Mouse (Mus musculus): ENCODE measurements around the gene Kcnk13. TPM values are rescaled to one million over a fixed set of nuclear protein-coding genes. Genes with fewer than 3 reads are reported as not detected.

Gene Kcnk13
- total RNA-seq, 2 experiments from 2014 or later: 6.8 to 6.9 TPM

DNA sequence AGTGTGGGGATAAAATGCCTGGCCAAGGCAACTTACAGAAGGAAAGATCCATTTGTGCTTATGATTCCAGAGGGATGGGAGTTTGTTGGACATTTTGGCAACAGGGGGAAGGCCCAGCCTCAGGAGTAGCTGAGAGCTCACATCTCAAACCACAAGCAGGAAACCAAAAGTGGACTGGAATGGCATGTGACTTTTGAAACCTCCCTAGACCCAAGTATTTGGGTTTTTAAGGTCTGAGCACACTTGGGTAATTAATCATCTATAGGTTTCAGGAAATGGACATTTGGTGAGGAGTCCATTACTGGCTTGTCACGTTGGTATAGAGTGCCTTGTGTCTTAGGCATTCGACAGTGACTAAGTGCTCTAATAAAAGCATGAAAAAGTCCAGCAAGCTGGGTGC lies 42.4 kb downstream of the Kcnk13 start:
- no peak for DNase-seq (ENCODE audit: extremely low spot score in 1 of 2, low spot score in 1 of 2)

DNA sequence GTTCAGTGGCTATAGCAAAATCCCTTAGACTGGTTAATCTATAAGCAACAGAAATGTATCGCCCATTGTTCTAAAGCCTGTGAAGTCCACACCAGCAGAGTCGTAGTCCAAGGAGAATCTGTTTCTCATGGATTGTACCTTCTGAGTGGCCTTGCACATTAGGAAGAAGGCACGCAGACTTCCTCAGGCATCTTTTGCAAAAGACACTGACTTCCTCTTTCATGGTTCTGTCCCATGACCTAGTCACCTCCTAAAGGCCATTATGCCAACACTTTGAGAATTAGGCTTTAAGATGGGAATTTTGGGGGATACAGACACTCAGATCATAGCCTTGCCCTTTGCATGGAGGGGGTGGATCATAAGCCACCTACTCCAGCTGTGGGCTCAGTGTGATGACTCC lies 48.5 kb downstream of the Kcnk13 start:
- DNase-seq (ENCODE audit: extremely low spot score in 1 of 2, low spot score in 1 of 2): no peak

DNA sequence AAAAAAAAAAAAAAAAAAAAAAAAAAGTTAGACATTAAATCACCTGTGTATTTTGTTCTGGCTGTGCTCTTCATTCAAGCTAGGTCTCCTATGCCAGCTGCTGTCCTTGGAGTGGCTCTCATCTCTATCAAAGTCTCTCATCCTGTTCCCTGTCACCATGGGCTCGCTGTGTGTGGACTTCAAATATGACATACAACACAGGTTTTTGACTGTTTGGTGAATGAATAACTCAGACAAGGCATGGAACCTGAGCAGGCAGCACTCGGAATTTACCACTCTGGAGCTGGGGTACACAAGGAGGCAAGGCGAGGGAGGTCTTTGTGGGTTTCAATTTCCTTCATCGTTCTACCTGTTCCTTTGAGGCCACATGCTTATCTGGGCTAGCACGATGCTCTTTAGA lies 50.8 kb downstream of the Kcnk13 start:
- no peak for DNase-seq (ENCODE audit: extremely low spot score in 1 of 2, low spot score in 1 of 2)

DNA sequence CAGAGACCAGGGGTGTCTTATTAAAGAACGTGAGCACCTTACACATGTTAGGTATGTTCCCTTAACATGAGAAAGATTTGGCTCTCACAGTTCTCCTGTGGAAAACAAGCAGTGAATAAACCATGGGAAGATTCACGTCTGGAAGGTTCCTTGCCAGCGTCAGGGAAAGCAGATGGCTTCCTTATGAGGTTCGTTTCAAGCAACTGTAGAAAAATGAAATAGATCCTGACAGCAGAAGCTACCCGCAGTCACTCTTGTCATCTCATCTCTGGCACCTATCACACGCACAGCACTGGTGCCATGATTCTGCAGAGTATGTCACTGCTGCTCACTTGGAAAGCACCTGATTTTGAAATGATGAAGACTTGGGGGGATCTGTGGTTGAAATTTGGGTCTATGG lies 53.4 kb downstream of the Kcnk13 start:
- no peak for DNase-seq (ENCODE audit: extremely low spot score in 1 of 2, low spot score in 1 of 2)

DNA sequence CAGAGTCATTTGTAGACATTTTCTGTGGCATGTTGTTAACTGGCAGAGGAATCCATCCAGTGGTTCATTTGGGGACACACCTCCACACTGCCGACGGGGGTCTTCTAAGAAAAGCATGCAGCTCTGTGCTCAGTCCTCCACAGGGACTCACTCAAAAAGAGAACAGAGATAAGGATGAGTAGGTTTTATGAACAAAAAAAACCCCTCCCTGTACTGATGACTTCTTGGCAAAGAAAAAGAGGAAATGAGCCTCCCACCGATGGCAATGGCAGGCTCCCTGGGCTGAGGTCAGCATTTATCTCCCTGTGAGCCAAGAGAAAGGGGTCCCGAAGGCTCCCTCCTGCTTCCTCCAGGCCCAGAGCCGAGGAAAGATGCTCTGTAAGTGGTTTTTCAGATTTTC lies 58.2 kb downstream of the Kcnk13 start:
- no peak for DNase-seq (ENCODE audit: extremely low spot score in 1 of 2, low spot score in 1 of 2)

DNA sequence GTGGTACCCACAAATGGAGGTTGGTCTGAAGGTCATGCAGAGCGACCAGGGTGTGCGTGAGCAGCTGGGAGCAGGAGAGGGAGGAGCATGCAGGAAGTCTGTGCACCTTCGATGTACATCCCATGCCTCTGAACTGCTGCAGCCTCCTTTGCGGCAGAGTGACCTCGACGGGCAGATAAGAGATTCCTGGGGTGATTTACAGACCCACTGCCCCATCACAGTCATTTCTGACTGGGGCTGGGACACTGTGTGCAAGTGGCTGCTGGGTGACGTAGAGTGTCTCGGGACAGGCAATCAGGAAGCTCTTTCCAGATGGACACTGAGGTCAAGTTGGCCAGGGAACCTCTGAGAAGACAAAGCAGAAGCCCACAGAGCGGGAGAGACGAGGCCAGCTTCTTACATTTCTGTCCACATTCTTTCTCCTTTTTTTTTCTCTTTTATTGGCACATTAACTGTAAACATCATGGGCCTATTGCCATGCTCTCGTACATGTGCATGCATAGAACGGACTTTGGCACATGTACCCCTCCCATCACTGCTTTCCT lies 59.6 kb downstream of the Kcnk13 start:
- DNase-seq (ENCODE audit: extremely low spot score in 1 of 2, low spot score in 1 of 2): no peak

DNA sequence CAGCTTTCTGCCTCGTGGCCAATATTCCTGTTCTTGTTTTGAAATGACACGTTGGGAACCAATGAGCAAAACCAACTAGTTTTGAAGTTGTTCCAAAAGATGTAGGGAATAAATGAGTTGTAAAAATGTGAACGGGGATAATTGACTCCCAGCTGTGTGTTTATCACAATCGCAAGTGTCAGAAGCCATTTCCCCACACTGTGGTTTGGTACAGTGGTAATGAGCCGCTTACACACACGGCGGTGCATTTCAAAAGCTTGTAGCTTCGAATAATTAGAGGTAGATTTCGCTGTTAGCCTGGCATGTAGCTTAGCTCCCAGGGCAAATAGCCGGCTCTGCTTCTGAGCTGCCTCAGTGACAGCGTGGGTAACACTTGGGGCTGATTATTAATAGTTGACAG lies 61.4 kb downstream of the Kcnk13 start:
- DNase-seq (ENCODE audit: extremely low spot score in 1 of 2, low spot score in 1 of 2): no peak

DNA sequence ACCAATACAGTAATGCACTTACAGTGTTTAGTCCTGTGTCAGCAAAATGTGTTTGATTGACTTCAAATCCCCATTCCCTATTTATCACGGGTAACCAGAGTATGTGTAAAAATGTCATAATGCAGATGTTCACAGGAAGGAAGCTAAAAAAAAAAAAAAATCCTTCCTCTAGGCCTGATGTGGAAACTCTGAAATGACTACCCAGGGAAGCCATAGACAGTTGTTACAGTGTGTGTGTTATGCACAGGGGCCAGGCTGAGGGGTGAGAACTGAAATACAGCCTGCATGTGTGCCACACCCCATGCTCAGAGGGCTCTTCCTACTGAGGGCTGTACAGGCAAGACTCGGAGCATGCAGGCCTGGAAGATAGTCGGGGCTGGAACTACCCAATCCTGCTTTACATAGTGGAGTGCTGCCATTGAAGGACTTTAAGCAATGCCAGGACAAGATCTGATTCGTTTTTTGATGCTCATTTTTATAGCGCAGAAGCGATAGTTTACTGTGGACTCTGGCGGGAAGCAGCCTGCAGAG lies 62.5 kb downstream of the Kcnk13 start:
- DNase-seq (ENCODE audit: extremely low spot score in 1 of 2, low spot score in 1 of 2): no peak

DNA sequence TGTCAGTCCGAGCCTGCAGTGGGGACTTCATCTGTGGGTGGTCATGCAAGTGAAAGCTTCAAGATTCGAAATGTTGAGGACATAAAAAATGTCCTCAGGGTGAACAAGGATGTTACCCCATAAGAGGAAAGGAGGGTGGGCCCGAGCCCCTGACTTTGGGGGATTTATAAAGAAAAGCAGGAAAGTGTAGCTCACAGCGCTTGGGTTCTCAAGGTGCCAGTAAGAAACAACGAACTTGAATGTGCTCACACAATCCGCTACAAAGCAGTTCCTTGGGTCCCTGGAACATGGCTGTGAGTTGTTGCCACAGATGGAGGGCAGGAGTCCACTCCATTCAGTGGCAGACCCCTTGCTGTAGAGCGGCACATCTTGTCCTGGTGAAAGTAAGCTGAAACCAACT lies 63.0 kb downstream of the Kcnk13 start:
- no peak for DNase-seq (ENCODE audit: extremely low spot score in 1 of 2, low spot score in 1 of 2)

DNA sequence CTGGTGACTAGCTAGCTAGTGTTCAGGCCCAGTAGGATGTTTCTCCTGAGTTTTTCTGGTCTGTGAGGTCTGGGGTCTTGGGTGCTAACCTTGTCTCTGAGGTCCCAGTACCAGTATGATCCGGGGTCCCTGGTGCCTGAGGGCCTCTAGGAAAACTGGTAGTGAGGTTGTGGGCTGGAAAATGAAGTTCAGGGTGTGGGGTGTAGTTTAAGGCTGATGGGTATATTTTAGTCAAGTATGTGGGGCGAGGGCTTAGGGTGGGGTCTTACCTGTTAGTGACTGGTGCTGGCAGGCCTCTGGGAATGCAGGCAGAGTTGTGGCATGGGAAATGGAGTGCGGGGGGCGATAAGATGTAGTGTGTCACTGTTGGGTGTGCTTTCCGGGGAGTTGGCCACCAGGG lies 67.4 kb downstream of the Kcnk13 start:
- no peak for DNase-seq (ENCODE audit: extremely low spot score in 1 of 2, low spot score in 1 of 2)

DNA sequence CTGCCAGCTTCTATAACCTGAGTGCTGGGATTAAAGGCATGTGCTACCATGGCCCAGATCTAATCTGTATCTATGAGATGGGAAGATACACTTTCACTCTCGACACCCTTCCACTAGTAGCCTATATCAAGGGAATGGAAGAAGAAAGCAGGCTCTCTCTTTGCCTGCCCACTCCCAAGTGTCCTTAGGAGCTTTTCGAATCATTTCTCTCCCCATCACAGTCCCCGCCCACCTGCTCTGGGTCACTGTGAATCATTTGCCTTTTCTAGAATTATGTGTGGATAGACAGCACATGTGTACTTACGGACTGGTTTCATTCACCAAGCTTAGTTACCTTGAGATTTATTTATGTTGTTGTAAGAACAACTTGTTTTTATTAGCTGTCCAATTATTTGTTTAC lies 68.2 kb downstream of the Kcnk13 start:
- DNase-seq (ENCODE audit: extremely low spot score in 1 of 2, low spot score in 1 of 2): no peak

DNA sequence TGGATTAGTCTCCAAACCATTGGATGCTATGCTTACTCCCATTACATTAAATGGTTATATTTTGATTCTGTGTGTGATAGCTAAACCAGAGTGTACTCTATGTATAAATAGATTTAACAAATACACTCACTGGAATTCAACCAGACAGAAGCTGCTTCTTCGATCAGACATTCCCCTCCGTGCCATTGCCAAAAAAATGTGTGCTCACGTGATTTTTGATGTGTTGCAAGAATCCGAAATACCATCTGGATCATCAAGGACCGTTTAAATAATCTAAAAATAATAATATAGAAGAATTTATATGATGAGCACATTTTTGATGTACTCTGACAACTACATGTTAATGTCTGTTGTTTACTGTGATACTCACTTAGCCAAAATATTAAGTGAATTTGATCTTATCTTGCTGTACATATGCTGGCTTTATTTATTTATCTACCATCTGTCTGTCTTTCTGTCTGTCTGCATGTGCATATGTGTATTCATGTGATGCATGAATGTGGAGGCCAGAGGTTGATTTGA lies 74.5 kb downstream of the Kcnk13 start:
- no peak for DNase-seq (ENCODE audit: extremely low spot score in 1 of 2, low spot score in 1 of 2)

DNA sequence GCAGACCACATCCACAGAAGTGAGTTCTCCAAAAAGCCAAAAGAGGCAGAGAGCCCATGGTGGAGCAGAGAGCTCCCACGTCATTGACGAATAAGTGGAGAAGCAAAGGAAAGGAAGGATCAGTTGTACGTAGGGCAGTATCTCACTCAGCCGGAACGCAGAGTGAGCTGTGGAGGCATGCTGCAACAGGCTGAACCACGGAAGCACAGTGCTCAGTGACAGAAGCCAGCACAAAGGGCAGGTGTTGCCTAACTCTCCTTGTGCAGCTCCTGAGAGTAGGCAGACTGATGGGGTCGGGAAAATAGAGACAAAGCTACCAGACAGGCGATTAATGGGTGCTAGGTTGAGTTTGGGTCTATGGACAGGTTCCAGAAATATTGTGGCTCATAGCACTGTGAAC lies 77.8 kb downstream of the Kcnk13 start:
- no peak for DNase-seq (ENCODE audit: extremely low spot score in 1 of 2, low spot score in 1 of 2)

DNA sequence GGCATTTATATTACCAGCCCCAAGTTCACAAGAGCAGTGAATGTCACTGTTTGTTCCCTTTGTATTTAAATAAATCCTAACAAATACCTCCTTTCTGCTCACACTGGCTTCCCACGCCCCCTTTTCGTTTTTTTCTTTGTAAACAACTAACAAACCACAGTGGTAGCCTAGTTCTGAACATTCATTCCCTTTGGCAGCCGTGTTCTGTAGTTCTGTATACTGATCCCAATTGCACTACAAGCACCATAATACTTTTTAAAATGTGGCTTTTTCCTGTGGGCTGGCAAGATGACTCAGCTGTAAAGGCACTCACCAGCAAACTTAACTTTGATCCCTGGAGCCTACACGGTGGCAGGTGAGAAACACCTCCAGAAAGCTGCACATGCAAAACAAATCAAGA lies 80.4 kb downstream of the Kcnk13 start:
- no peak for DNase-seq (ENCODE audit: extremely low spot score in 1 of 2, low spot score in 1 of 2)

DNA sequence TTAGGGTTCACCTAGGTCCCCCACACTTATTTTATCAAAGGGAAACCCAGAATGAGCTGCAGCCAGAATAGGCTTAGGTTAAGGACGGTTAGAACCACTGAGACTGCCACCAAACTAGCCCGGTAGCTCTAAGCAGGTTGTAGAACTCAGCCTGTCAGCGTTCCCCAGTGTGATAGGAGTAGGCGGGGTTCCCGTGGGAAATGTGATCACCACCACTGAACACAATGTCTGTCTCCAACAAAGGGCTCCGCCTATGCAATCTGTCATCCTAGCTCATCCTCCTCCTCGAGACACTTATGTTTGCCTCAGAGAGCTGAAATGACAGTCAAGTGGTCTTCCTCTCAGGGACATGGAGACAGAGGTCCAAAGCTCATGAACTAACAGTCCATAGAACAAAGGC lies 86.3 kb downstream of the Kcnk13 start:
- no peak for DNase-seq (ENCODE audit: extremely low spot score in 1 of 2, low spot score in 1 of 2)

DNA sequence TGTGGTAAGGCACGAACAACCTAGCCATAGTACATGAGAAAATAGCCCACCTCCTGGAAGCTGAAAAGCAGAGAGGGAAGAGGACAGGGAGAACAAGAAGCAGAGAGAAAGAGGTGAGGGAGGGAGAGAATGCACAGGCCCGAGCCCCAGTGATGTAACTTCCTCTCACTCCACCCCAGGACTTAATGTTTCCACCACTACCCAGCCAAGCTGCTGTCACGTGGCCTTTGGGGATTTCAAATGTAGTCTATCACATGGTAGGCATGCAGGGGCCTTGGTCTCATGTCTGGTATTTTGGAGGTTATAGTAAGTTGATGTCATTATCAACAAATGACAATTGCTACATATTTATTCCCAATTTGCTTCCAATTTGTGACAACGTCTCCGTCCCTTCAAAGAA lies 89.3 kb downstream of the Kcnk13 start:
- DNase-seq (ENCODE audit: extremely low spot score in 1 of 2, low spot score in 1 of 2): no peak

DNA sequence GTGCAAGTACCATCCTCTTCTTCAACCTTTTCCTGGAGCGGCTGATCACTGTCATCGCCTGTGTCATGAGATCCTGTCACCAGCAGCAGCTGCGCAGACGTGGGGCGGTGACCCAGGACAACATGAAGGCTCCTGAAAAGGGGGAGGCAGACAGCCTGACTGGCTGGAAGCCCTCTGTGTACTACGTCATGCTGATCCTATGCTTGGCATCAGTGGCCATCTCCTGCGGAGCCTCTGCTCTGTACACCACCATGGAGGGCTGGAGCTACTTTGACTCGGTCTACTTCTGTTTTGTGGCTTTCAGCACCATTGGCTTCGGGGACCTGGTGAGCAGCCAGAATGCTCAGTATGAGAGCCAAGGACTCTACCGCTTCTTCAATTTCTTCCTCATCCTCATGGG lies 96.8 kb downstream of the Kcnk13 start:
- no peak for DNase-seq (ENCODE audit: extremely low spot score in 1 of 2, low spot score in 1 of 2)

DNA sequence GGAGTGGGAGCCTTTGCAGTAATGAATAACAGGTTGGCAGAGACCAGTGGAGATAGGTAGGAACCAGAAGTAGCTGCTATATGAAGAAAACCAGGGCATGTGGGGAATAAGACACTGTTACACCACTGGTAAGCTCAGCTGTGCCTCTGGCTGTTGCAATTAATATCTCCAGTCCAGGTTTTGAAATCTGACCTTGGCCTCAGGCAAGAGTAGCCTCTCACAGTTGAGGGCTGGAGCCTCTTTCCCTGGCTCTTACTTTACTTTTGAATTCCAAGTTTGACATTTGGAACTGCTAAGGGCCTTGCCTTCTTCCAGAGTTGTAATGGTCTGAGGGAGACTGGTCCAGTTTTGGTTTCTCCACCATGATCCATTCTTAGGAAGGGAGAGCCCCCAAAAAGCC lies 97.5 kb downstream of the Kcnk13 start:
- DNase-seq (ENCODE audit: extremely low spot score in 1 of 2, low spot score in 1 of 2): no peak

DNA sequence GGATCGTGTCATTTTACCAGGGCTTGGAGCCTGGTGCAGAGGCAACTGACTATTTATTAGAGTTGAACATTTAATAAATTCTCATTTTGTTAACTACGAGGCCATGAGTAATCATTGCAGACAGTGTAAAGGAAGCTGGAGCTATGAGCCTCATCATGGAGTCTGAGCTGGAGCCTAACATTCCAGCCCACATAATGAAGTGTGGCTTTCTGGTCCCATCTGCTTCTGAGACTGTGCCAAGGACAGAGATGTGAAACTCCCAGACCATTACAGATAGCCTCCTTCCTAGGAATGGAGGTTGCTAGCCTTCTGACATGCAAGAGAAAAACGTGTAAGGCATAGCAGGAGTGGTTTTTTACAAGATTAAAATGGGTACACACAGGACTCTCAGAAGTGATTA lies 98.3 kb downstream of the Kcnk13 start:
- no peak for DNase-seq (ENCODE audit: extremely low spot score in 1 of 2, low spot score in 1 of 2)

DNA sequence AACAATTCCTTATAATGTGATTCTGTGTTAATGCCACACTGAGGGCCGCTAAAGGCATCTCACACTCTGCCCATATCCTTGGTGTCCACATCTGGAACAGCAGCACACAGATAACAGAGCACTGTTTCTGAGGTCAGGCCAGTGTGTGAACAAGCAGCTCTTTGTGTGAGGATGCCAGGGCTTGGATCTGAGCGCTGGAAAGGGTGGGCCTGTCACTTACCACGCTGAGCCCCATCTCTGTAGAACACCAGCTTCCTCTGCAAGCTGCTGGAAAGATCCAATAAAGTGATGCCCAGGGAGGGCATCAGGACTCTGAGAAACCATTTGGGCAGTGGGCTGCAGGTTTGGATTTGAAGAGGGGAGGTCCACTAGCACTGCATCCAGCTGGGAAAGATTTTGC lies 100.8 kb downstream of the Kcnk13 start:
- no peak for DNase-seq (ENCODE audit: extremely low spot score in 1 of 2, low spot score in 1 of 2)

DNA sequence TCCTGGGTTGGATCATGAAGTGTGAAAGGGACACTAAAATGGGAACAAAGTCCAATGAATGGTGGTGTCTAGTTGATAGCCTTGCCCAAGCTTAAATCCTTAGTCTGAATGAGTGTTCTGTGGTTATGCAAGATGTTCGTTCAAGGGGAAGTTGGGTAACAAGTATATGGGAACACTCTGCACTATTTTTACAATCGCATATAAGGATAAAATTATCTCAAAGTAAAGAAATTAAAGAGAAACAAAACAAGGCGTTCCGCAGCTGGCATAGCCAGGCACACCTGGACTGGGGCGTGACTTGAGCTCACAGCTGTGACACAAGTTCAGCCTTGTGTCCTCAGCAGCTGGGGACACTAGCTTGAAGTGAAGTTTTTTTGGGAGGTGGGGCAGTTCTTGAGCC lies 103.2 kb downstream of the Kcnk13 start:
- no peak for DNase-seq (ENCODE audit: extremely low spot score in 1 of 2, low spot score in 1 of 2)

DNA sequence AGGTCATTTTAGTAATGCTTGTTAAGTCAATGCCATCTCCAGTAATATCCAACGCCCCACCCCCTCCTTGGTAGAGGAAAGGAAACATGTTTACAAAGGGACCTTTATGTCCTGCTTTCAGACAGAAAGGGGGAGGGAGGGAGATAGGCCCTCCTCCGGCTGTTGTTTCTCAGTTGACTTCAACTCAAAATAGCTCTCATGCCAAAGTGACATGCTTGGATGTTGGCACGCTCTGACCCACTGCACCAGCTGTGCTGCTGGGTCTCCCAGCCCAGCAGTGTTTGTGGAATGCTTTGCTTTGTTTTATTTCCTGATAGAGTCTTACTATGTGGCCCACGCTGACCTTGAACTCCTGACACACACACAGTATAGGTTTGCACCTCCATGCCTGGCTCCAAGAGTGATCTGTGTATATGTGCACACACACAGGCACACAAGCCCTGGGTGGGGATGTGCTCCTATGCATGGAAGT lies 108.9 kb downstream of the Kcnk13 start:
- DNase-seq (ENCODE audit: extremely low spot score in 1 of 2, low spot score in 1 of 2): no peak

DNA sequence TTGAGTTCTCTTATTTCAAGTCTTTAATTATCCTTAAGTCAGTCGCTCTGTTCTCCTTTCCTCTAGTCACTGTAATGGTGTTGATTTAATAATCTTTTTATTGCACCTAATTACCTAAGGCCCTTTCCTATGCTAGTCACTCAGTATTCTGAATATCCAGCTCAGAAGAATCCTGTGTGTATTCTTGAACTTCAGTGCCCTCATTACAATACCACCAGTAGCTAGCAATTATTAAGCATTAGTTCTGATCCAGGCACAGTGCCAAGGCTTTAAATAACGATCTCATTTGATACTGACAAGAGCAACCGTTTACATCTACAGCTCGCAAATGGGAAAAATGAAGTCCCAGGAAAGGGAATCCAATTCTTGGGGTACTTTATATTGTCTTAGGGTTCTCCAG lies 111.4 kb downstream of the Kcnk13 start:
- DNase-seq (ENCODE audit: extremely low spot score in 1 of 2, low spot score in 1 of 2): no peak

Data from layer of hippocampus, postnatal 25 days (tissue).